Mouse (Mus musculus) retina, adult 2 months (tissue): Measurements from ENCODE around the gene Xylt1.

Experiments used
- DNase-seq: peaks from one replicate; pipeline ENCODE4 v3.0.0-alpha.2; 2012; ENCODE audit warnings: low read depth, low spot score

Xylt1 gene

DNA sequence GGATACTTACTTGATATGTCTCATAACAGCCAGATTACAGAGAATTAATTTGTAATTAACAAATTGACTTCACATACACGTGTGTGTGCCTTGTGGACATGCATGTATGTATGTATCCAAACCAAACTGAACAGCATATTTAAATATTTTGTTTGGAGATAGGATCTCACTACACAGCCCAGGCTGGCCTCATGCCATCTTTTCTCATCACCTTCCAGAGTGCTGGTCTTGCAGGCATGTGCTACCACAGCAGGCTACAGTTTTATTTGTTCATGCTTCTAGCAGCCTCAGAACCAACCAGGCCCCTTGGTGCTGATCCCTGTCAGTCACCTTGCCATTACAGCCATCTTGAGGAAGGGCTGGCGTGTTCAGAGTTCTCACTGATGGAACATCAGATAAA is 233.6 kb downstream of the Xylt1 start:
- no peak for DNase-seq

DNA sequence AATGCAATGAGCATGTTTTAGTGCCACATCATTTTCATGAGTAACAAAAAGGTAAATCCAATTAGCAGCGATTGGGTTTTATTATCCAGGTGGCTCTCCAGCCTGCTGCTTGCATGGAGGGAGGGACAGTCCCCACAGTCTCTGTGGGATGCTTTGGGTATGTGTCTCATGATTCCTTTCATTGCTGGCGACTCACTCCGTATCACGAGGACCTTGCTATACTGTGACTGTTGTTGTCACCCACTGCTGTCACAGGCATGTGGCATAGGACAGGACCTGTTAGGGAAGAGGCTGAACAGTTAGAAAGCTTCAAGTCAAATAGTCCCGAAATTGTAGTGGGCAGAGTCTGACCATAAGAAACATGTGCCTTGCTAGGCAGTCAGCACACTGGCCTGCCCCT is 234.1 kb downstream of the Xylt1 start:
- no peak for DNase-seq

DNA sequence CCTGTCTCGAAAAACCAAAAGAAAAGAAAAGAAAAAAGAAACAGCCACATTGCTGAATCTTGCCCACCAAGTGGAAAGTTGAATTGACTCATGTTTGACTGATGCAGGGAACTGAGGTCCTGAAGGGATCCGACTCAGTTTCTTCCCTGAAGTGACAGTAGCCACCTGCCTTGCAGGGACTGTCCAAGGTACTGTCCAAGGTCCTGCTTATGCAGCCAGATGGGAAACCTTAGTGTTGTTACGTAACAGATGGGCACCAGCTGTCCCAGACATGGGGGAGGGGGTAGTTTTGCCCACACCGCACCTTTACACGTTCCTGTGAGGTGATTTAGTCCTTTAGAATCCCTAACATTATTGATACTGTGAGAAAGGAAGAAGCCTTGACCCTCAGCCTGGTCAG is 235.5 kb downstream of the Xylt1 start:
- no peak for DNase-seq

DNA sequence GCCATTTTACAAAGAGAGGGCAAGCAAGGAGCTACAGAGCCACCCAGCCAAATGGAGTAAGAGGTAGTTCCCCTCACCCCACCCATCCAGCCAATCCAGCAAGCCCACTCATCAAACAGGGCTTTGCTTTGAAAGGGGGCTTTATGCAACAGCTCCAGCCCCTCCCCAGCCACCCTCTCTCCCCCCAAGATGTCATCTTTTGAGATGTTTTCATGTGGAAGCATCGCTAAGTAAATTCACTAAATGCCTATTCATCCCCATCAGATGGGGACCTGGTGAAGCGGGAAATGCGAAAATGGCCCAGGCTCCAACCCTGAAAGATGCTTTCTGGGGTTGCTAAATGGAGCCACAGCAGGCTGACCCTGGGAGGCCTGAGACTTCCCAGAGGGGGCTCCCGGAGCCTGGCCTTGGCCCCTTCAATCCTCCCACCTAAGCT is 238.0 kb downstream of the Xylt1 start:
- DNase-seq = no peak

DNA sequence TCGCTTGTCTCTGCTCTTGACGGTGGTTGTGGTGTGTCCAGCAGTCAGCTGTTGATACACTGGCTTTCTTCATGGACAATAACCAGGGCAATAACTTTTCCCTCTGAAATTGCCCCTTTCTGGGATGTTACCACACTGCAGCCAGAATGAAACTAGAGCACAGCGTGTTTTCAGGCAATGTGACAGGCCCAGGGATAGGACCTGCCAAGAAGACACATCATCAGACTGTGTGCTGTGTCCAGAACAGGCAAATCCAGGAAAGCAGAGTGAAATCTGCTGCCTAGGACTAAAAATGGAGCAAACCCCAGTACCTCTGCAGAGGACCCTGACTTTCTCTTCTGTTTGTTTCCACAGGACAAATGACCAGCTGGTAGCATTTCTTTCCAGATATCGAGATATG is 240.8 kb downstream of the Xylt1 start:
- DNase-seq = no peak

DNA sequence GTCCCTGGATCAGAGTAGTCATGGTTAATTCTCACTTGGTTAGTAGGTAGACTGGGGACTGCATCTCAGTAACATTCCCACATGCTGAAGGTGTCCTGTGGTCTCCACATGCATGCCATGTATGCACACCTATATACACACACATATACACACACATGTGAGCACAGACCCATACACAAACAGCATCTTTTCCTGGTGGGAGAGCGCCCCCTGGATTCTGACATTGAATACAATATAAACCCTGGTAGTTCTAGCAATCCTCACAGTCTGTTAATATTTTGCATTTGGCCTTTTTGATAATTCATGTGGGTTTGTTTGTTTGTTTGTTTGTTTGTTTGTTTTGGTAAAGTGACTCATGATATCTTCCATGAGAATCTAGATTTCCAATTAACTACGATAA is 242.0 kb downstream of the Xylt1 start:
- peak; percentile 29 for DNase-seq

DNA sequence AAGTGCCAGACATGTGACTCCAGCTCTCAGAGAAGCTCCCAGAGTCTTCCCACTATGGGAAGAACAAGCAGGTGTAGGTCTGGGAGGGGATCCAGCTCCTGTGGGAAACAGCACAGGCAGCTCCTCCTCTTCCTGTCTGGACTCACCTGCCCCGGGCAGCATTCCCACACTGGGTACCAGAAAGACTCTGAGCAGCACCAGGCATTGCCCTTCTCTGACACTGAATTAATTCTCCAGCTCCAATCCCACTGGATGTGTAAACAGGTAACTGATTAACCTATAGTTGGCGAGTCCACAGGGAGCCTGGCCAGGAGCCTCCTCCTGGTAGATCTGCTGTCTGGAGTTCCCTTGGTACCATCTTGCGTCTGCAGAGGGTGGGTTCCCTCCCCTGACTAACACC is 248.0 kb downstream of the Xylt1 start:
- DNase-seq = no peak

DNA sequence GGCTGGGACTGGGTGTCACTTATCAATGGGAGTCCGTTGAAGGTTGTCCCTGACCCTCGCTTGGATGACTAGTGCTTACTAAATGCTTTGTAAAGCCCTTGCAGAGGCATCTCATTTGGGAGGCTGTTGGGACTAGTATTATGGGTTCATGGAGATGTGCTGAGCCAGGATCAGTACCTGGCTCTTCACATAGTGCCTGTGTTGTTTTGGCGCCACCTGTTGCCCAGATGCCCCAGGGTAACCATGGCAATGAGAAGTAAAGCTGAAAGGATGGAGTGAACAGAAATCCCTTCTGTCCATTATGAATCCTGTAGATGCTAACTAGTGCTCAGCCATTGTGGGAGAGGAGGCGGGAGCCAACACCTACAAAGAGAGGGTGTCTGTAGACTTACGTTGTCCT is 249.9 kb downstream of the Xylt1 start:
- peak; percentile 38 for DNase-seq

DNA sequence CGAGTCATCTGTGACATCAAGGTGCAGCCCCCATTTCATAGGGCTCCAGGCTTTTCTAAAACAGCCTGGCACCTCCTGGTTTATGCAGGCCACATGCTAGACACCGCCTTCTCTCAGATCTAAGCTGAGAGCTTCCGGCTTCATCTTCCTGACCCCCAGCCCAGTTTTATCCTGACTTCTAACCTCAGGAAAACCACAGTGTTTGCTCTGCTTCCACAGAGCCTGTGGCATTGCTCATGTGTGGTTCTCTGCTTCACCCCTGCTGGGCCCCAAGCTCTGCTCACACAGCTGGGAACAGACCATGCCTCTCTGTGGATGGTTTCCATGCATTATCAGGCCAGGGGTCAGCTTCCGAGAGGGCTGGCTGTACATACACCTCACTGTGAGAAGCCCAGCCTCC is 254.8 kb downstream of the Xylt1 start:
- DNase-seq = no peak

DNA sequence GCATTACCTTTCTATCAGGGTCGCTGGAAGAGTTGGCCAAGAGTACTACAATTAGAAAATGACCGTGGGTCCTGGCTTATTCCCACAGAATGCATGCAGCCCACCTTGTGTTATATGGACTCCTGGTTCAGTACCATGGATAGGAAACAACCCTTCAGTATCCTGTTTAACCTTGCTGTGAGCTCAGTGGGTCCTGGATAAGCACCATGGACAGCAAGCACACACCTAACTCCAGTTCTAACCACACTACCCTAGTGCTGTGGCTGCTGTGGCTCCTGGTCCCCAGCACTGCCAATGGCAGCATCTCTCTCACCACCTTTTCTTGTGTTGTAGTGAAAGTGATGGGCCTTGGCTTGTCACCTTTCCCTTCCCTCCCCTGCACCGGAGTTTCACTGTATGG is 255.9 kb downstream of the Xylt1 start:
- DNase-seq = no peak

DNA sequence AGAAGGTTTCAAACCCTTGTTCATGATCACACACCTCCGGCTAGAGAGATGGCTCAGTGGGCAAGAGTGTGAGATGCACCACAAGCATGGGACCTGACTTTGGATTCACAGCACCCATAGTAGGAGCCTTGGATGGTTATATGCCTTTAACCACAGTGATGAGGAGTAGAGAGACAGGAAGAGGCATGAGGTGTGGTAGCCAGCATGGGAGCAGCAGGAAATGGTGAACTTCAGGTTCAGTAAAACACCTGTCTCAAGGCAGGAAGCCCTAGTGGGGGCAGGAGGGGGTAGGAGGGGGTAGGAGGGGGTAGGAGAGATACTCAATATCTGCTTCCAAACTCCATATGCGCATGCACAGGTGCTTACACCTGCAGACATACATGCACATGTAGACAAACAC is 257.2 kb downstream of the Xylt1 start:
- DNase-seq = no peak

DNA sequence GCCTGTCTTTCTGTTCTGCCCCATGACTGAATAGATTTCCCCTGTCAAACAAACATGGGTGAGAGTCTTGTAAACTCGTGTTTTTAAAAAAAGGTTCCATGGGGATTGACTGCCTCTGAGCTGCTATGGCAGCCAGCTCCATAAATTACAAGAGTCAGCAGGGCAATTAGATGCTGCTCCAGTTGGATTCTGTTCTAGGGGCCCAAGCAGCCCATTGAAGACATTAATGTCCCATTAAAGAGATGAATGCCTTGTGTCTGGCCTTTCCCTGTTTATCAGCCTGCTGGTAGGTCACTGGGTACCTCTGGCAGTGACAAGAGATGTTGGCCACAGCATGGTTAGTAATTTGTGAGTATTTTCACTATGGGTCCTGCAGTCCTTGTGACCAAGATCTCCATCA is 271.9 kb downstream of the Xylt1 start:
- DNase-seq = no peak

DNA sequence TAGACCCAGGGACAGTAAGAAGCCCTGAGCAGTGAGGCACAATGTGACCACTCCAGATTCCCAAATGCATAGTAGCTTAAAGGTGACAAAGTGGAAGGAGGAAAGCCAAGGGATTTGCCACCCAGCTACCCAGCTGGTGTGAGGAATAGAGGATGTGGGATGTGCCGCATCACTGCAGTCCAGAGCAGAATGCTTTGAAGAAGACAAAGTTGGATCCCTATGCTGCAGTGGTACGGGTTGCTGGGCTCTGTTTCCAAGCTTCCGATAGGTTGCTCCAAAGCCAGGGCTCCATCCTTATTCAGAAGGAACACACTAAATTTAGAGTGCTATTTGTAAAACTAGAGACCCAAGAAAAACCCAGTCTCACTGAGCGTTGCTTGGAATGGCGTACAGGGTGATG is 275.0 kb downstream of the Xylt1 start:
- DNase-seq = no peak

DNA sequence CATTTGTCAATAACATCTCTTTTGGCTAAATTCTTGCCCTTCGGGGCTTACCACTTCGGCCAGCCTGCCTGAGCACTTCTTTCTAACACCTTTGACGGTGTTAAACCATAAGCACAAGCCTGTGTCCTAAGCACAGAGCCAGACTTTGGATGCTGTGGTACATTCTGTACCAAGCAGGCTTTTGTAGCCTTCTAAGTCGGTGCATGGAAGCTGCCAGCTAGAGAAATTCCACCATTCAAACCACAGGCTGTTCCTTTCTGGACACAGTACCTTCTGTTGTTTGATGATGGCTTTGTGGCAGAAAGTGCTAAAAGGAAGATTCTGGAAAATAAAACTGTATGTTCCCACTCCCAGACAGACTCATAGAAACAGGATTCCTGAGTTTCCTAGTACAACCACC is 277.4 kb downstream of the Xylt1 start:
- no peak for DNase-seq

DNA sequence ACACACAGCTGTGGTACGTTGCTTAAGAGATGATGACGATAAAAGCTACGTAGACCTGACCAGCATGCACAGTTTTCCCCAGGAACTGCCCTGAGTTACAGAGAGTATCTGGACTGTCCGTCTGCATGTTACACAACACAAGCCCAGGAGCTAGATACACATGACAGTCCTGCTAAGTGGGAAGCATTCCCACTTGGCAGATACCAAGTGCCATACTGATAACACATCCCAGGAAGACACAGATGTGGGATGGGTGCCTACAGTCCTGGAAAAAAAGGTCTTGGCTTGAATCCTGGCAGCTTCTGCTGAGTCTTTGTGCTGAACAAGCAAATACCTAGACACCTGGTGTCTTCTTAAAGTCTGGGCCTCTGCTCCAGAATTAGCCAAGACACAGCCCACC is 278.0 kb downstream of the Xylt1 start:
- no peak for DNase-seq

DNA sequence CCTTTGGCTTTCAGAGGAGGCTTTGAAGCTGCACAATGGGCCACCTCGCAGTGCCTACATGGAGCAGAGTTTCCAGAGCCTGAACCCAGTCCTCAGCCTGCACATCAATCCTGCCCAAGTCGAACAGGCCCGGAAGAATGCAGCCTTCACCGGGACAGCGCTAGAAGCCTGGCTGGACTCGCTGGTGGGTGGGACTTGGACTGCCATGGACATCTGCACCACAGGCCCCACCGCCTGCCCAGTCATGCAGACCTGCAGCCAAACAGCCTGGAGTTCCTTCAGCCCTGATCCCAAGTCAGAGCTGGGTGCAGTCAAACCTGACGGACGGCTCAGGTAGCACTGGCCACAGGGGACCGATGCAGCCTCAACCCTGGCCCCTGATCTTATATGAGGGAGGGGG is 286.5 kb downstream of the Xylt1 start:
- no peak for DNase-seq

DNA sequence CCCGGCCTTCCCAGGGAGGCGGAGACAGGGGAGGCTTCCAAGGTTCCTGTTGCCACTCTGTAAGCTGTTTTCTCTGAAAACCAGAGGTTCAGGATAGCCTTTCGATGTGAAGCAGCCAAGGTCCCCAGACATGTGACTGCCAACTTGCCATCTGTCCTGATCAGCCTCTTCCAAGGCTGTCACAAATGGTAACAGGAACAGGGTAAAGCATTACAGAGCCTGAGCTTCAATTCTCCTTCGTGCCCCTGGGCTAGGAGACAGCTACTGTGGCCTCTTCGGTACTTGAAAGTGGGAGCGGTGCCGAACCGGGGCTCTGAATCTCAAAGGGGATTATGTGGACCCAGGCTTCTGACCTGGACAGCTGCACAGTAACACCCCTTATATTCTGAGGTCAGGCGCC is 287.4 kb downstream of the Xylt1 start:
- DNase-seq = no peak

DNA sequence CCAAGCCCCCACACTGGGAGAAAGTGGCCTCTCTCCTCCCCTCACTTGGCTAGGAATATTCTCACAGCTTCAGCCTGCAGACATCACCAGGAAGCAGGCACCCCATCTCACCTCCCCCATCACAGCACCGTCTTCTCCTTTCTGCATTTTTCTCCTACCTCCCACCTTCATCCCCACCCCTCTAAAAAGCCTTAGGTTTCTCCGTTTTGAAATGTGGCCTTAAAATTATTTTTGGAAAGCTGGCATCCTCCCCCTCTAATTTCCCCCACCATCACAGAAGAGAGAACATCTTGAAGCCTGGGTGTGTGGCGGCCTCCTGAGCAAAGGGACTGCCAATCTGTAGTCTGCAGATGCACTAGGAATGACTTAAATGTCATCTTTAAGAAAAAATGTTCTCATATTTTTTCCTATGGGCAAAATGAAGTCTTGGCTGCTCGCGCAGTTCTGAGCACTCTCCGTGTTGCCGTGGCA is 291.4 kb downstream of the Xylt1 start:
- DNase-seq = no peak

DNA sequence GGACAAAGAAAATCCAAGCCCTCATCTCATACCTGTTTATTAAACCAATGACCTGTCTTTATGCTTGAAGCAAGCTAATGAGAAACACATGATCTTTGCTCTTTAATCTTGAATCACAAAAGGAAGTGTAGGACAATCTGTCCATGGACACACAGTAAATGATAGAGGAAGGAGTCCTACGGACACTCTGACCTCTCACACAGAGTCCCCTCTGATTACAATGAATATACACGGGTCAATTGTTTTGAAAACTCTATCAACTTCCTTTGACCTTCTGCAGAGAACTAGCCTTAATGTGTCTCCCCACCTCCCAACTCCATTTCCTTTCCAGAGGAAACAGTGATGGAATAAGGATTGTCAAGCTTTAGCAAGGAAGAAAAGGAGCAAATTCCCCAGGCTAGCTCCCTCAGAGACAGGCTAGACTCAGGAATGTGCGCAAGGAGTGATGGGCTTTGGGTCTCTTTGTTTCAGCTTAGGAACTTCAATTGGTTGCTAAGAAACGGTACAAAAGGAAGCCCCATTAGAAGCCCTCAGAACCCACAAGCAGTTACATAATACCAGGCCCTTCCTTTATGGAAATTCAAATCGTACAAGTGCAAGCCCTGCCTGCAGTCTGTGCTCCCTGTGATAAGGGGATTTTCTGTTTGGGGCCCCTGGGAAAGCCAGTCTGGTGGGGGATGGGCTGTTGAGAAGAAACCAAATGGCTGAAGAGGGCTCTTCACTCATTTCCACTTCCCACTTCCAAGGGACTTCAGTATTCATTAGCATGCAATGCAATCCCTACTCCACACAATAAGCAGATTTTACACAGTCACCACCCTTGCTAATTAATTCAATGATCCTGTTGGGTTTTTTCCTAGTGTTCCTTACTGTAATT is 305.6 kb downstream of the Xylt1 start:
- no peak for DNase-seq

DNA sequence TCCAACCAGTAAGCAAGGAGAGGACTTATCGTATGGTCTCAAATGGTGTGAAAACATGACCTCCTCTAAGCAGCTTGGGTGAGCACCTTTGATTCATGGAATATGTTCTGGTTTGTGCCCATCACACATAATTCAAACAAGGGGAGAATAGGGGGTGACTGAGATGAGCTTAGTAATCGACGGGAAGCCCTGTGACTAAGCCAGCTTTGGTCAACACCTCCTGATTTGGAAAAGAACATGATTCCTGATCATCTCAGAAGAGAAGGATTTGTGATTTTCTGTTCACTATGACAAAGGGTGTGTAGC is 306.2 kb downstream of the Xylt1 start:
- DNase-seq = no peak

DNA sequence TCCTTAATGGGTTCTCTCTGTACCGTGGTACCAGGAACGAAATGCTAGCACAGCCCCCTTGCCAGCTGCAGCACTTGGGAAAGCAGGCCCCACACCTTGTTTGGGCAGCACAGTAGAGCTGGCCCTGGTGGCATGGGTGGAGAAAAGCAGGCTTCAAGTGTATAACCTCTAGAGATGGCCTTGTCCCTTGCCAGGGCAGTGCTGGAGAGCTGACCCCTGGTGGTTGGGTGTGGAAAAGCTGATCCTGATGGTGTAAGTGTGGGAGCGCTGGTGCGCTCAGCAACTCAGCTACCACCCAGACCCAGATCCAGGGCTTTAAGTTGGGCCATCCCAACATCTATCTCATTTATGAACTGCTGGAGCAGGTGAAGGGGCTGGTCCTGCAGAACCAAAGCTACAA is 314.8 kb downstream of the Xylt1 start:
- no peak for DNase-seq

DNA sequence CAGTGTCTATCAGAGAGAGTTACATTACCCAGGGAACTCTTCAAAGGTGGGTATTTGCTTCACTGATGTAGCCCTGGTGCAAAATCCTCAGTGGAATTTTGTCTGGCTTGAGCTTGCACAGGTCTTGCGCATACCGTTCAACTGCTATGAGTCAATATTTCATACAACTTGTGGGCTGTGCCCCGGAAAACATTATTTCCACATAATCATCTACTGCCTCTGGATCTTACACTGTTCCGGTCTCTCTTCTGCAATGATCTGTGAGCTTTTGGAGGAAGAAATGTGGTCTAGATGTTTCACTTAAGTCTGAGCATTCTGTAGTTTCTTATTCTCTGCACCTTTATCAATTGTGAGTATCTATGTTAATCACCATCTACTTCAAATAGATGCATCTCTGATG is 316.9 kb downstream of the Xylt1 start:
- no peak for DNase-seq

DNA sequence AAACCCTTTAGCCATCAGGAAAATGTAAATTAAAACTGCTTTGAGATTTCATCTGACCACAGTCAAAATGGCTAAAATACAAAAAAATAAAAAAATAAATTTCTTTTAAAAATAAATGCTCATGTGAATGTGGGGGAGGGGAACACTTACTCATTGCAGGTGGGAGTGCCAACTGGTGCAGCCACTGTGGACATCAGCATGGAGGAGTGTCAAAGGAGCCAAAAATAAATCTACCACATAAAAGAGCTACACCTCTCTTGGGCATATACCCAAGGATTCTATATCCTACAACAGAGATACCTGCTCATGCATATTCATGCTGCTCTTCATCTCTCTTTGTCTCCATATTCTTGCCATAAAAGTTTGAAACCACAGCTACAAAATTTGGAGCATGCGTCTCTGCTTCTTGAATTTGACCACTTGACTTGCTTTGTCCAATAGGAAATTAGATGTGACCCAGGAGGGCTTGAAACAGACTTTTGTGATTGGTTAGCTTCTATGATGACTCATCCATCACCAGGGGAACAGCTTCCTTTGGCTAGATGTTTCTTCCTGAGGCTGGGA is 317.9 kb downstream of the Xylt1 start:
- DNase-seq = no peak
